Mouse (Mus musculus) right cerebral cortex, postnatal 4 days (tissue): ENCODE results near the gene Olfr173.

Experiments used
- DNase-seq: peaks from one replicate; pipeline ENCODE4 v3.0.0-alpha.2; 2022

Olfr173 gene

DNA sequence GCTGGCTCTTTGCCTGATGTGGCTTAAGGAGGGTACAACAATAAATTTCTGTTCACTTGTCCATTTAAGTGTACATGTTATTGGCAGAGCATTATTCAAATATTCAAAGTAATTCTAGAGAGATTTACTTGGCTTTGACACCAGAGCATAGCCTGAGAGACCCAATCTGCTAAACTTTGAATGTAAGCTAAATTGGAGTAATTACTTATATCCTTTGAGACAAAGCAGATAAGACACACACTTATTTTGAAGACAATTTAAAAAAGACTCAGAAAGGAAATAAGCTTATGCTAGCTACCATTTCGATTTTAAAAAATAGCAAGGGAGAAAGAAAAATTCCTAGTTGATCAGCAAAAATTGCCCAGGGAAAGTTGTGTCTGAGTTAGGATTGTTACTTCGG lies at the start of gene Olfr173:
TSS of gene Olfr173 (minus strand) at position 101 of the 400 bp plus-strand sequence.
- DNase-seq: no peak

DNA sequence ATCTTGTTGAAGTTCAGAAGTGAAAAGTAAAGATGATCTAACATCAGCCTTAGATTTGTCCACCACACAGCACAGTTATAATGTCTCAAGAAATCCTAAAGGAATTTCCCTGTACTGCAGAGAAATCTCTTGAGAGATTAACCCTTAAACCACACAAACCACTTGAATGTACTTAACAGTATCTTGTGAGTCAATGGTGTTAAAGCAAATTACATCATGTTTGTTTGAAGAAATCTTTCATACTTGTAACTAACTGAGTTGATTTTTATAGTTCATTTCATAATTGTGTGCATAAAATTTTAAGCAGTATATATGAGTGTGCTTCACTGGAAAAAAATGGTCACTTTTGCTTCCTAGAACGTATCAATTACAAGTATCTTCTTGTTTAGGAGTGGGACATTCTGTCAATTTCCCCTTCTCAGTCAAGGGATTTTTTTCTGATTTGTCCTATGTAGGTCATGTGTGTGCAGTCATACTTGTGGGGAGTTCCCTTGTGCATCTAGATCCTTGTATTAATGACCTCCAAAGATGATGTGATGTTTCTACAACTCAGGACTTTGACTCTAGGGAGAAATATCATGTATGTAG lies 26.8 kb upstream of the Olfr173 start, which contains the start of gene Olfr175-ps1:
TSS of gene Olfr175-ps1 (minus strand) at position 51 of the 588 bp plus-strand sequence.
- no peak for DNase-seq

DNA sequence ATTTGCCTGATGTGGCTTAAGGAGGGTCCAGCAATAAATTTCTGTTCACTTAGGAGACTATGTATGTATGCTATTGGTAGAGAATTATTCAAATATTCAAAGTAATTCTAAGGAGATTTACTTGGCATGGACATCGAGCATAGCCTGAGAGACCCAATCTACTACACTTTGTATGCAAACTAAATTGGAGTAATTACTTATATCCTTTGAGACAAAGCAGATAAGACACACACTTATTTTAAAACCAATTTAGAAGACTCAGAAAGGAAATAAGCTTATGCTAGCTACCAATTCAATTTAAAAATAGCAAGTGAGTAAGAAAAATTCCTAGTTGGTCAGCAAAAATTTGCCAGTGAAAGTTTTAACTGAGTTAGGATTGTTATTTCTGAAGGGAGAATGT lies 37.0 kb downstream of the Olfr173 start, which contains the start of gene Olfr172:
TSS of gene Olfr172 (minus strand) at position 101 of the 400 bp plus-strand sequence.
- DNase-seq: no peak

DNA sequence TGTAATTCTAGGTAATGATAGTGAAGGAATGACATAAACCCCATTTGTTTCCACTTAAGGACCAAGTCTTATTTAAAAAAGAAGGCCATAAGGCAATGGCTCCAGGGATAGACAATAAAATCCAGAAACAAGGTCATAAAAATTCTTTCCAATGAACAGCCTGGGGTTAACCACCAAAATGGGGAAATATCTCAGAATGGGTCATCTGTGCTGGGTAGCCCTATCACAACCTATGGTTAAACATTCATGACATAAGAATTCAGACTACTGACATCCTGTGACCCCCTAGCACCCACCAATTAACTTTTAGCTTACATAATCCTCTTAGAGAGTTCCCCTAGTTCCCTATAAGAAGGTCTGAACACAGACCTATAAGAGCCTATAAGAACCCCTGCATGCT lies 43.9 kb downstream of the Olfr173 start:
- no peak for DNase-seq

DNA sequence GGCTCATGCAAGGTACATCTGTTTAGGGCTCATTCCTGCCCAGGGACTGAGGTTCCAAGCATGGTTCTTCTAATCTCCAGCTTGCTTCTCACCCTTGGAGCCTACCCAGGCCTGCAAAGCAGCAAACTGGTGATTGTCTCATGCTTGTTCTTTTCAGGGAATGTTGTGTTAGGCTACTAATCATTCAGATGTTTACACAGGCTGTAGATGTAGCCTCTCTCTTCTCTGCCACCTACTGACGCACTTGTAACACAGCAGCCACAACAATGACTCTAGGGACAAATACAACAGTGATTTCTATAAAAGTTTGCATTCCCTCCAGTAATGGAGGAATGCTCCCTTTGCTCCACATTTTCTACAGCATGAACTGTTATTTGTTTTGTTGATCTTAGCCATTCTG lies 48.8 kb downstream of the Olfr173 start:
- no peak for DNase-seq

DNA sequence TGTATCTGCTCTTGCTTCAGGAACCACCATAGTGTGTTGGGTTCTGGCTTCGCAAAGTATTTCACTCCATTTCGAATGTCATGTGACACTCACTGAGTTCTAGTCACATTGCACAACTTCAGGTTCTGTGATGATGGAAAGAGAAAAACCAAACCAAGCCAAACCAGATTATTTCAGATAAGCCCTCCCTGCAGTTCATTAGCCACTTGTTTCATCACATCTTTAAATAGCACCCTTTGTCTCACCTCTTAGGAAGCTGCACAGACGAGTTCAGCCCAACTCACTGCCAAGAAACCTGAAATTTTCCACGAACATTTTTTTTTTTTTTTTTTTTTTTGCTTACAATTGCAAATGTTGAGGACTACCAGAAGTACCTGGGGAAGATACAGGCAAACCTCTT lies 53.4 kb downstream of the Olfr173 start:
- DNase-seq: no peak
